Mouse (Mus musculus) lung, postnatal 4 days (tissue): ENCODE results near the gene Psenen.

ENCODE experiments used
- DNase-seq, 2 experiments: peaks; one replicate each; pipeline ENCODE4 v3.0.0; 2021

The Psenen gene

GRCm38 (mm10) chr7:30588676-30589434, 25.4 kb upstream of the Psenen start, which contains the start of gene Kmt2b:
TSS of gene Kmt2b (minus strand) at chr7:30588726.
- peak; percentile 97 to 99 for DNase-seq

GRCm38 (mm10) chr7:30587842-30588667, 24.6 kb upstream of the Psenen start:
- peak in 1 of 2 experiments; percentile 64 for DNase-seq

- no peak for DNase-seq
Observed at GRCm38 (mm10) chr7:30586455-30587020, 23.1 kb upstream of the Psenen start.

GRCm38 (mm10) chr7:30585170-30585569, 21.7 kb upstream of the Psenen start:
- DNase-seq: no peak

- DNase-seq: no peak
Observed at GRCm38 (mm10) chr7:30584339-30584738, 20.9 kb upstream of the Psenen start.

GRCm38 (mm10) chr7:30581547-30581946, 18.1 kb upstream of the Psenen start:
- no peak for DNase-seq

GRCm38 (mm10) chr7:30579950-30580349, 16.5 kb upstream of the Psenen start:
- DNase-seq: no peak

GRCm38 (mm10) chr7:30572969-30573368, 9.5 kb upstream of the Psenen start:
- no peak for DNase-seq

- no peak for DNase-seq
Observed at GRCm38 (mm10) chr7:30572389-30572788, 9.0 kb upstream of the Psenen start.

- DNase-seq: no peak
Observed at GRCm38 (mm10) chr7:30567555-30567954, 4.1 kb upstream of the Psenen start.

- DNase-seq: peak in 1 of 2 experiments; percentile 53
Observed at GRCm38 (mm10) chr7:30566033-30566432, 2.6 kb upstream of the Psenen start.

GRCm38 (mm10) chr7:30564970-30565571, 1.6 kb upstream of the Psenen start, which contains the start of gene Igflr1:
TSS of gene Igflr1 (plus strand) at chr7:30565427.
- no peak for DNase-seq

GRCm38 (mm10) chr7:30563906-30564280, 466 bp upstream of the Psenen start:
- no peak for DNase-seq

- DNase-seq: no peak
Observed at GRCm38 (mm10) chr7:30562526-30563116, 806 bp downstream of the Psenen start.

- DNase-seq: no peak
Observed at GRCm38 (mm10) chr7:30560296-30560695, 3.1 kb downstream of the Psenen start.

- DNase-seq: peak; percentile 97 to 99
Observed at GRCm38 (mm10) chr7:30559443-30559954, 3.9 kb downstream of the Psenen start, which contains the start of gene Lin37. TSS of gene Lin37 (minus strand) at chr7:30559838.

GRCm38 (mm10) chr7:30558656-30559442, 4.6 kb downstream of the Psenen start:
- DNase-seq: no peak

- DNase-seq: no peak
Observed at GRCm38 (mm10) chr7:30557901-30558514, 5.4 kb downstream of the Psenen start.

- DNase-seq: no peak
Observed at GRCm38 (mm10) chr7:30556894-30557536, 6.4 kb downstream of the Psenen start.

- DNase-seq: no peak
Observed at GRCm38 (mm10) chr7:30553810-30554584, 9.4 kb downstream of the Psenen start.
